Mouse (Mus musculus) liver, embryonic 13.5 days (tissue): Measurements from ENCODE around the gene Gpc1. TPM values are rescaled to one million over a fixed set of nuclear protein-coding genes. Genes with fewer than 3 reads are reported as not detected.

Experiments
- ATAC-seq: fragments of 200-750 bp; cut with Nextera tagmentation; 2 replicates; pipeline ENCODE4 v1.8.0; 2017; ENCODE audit warnings: low read depth, mild to moderate bottlenecking, moderate number of reproducible peaks, moderate library complexity
- DNase-seq: peaks from one replicate; pipeline ENCODE4 v3.0.0; 2022
- H3K27ac ChIP-seq: fragments of 300-500 bp; sonication (generic); 2 replicates; pipeline ENCODE4 v1.5.1; 2015; ENCODE audit warnings: moderate library complexity, mild to moderate bottlenecking, inconsistent platforms
- H3K27me3 ChIP-seq: fragments of 300-500 bp; sonication (generic); 2 replicates; pipeline ENCODE4 v1.6.1; 2015; ENCODE audit warnings: mild to moderate bottlenecking, inconsistent platforms
- H3K36me3 ChIP-seq: fragments of 300-500 bp; sonication (generic); 2 replicates; pipeline ENCODE4 v1.6.1; 2015; ENCODE audit warnings: mild to moderate bottlenecking, inconsistent platforms
- H3K4me1 ChIP-seq: fragments of 300-500 bp; sonication (generic); replicated peaks from 2 replicates; pipeline ENCODE4 v1.6.1; 2015; ENCODE audit warnings: inconsistent platforms
- H3K4me2 ChIP-seq: fragments of 300-500 bp; sonication (generic); 2 replicates; pipeline ENCODE4 v1.6.1; 2015; ENCODE audit warnings: inconsistent platforms, mild to moderate bottlenecking, moderate library complexity
- H3K4me3 ChIP-seq: fragments of 300-500 bp; sonication (generic); replicated peaks from 2 replicates; pipeline ENCODE4 v1.5.1; 2015; ENCODE audit warnings: mild to moderate bottlenecking, inconsistent platforms
- H3K9ac ChIP-seq: fragments of 300-500 bp; sonication (generic); 2 replicates; pipeline ENCODE4 v1.6.1; 2015; ENCODE audit warnings: mild to moderate bottlenecking, inconsistent platforms
- H3K9me3 ChIP-seq: fragments of 300-500 bp; sonication (generic); replicated peaks from 2 replicates; pipeline ENCODE4 v1.6.1; 2016; ENCODE audit warnings: inconsistent platforms
- WGBS: fragments of 180-500 bp; shearing (Covaris S2); methylation state at CpG from one replicate; pipeline ENCODE4 v1.1.7; 2015; ENCODE audit not compliant: insufficient replicate concordance; 5-methylcytosine and 5-hydroxymethylcytosine counted together
- polyA plus RNA-seq: library from polyadenylated mRNA; unstranded; fragments of >200 nt; fragmentation: Nextera tagmentation; extraction: Ambion mirVana; gene quantifications from 2 replicates; pipeline ENCODE4 v1.2.1, GENCODE M21; 2015

Gpc1 gene
- polyA plus RNA-seq, 1 experiment from 2014 or later, result 2.7 TPM

DNA sequence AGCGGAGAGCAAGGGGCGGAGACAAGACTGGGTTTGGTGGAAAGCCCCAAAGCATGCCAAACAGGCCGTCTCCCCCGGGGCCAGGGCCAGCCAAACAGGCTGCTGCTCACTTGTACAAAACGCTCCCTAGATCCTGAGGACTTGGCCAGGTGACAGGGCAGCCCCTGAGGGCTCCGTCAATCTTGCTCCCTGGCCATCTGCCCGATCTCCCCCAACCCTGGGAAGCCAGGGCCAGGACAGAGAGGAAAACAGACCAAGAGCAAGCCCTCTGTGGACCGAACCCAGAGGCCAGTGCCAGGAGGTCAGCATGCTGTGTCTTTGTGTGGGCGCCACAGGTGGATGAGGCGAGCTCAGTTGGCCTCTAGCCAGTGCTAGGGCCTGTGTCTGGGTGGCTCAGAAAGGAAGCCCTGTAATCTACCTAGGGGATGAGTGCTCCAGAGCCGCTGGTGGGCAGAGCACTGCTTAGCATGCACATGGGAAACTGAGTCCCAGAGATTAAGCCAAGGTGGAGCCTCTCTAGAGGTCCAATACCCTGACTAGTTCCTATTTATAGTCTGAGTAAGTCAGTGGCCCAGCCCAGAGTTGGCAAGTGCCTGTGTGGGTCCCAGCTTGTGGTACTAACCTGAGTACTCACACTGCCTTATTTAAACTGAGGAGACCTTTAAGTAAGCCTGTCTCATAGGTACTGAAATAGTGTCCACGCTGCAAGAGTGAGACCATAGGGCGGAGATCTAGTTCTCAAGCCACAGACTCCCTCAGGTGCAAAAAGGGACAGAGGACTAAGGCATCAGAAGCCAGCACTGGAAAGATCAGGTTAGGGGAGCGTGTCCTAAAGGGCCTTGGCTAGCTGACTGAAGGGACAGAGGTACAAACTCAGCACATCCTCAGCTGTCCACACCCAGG is 6.7 kb downstream of the Gpc1 start:
- no peak overlapping the region for H3K4me2 ChIP-seq
- peaks cover 13% of the 10 kb centered on the region for H3K27me3 ChIP-seq
- H3K36me3 ChIP-seq, result no peaks in the 10 kb centered on the region
- H3K9ac ChIP-seq, result no peak overlapping the region
- no peaks in the 10 kb centered on the region for H3K4me1 ChIP-seq
- no peaks in the 10 kb centered on the region for H3K9me3 ChIP-seq
- no peak for ATAC-seq
- no peak for DNase-seq
- H3K4me3 ChIP-seq, result no peak overlapping the region
- WGBS, result 60% methylated on average over 14 of the region's 14 CpGs
- no peak overlapping the region for H3K27ac ChIP-seq

GRCm38 (mm10) chr1:92839211-92839610 is 7.8 kb downstream of the Gpc1 start:
- ATAC-seq (no peak), DNase-seq (no peak)
- Histone ChIP-seq H3K4me3 (no peak overlapping the region), H3K9ac (no peak overlapping the region), H3K27ac (no peak overlapping the region), H3K4me1 (no peaks in the 10 kb centered on the region), H3K9me3 (no peaks in the 10 kb centered on the region), H3K4me2 (no peak overlapping the region), H3K36me3 (no peaks in the 10 kb centered on the region), H3K27me3 (peaks cover 3% of the 10 kb centered on the region; the same call in 1 of the 2 replicates)
- WGBS, result 61% methylated on average over 7 of the region's 7 CpGs

DNA sequence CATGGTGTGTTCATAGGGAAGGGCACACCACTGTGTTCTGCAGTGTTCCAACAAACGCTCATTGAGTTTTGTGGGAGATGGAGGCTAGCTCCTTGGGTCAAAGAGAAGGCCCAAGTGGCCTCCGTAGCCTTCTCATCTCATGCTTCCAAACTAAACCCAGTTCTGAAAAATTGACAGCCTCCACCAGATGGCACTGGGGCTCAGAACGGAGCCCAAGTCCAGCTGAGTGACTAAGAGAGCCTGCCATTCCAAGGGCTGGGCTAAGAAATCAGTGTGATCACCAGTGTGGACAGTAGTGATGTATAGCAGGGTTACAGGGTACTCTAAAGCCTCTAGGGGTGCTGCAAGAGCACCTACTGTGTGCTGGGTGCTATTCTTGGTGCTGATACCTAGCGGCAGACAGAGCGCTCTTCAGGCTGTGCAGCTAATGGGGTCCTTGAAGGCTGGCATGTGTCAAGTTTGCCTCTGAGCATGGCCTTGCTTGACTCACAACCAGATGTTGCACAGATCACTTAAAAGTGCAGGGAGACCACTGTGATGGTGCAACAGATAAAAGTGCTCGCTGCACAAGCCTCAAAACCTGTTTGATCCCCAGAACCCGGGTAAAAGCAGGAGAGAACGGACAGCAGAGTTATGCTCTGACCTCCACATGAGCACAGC is 8.9 kb downstream of the Gpc1 start:
- H3K9me3 ChIP-seq, result no peaks in the 10 kb centered on the region
- no peaks in the 10 kb centered on the region for H3K27me3 ChIP-seq
- 63% methylated on average over 8 of the region's 8 CpGs for WGBS
- H3K27ac ChIP-seq, result no peak overlapping the region
- H3K36me3 ChIP-seq, result no peaks in the 10 kb centered on the region
- DNase-seq (no peak), ATAC-seq (no peak)
- H3K4me2 ChIP-seq, result no peak overlapping the region
- no peak overlapping the region for H3K4me3 ChIP-seq
- H3K9ac ChIP-seq, result no peak overlapping the region
- H3K4me1 ChIP-seq, result no peaks in the 10 kb centered on the region

- H3K36me3 ChIP-seq, result no peaks in the 10 kb centered on the region
- ATAC-seq, result no peak
- 0 out of 2 replicates have a peak, but pooled peaks cover under 1% of the 10 kb centered on the region for H3K27me3 ChIP-seq
- no peak overlapping the region for H3K27ac ChIP-seq
- DNase-seq, result no peak
- H3K4me1 ChIP-seq, result no peaks in the 10 kb centered on the region
- H3K9ac ChIP-seq, result no peak overlapping the region
- H3K4me3 ChIP-seq, result no peak overlapping the region
- no peak overlapping the region for H3K4me2 ChIP-seq
- WGBS, result 31% methylated on average over 3 of the region's 3 CpGs
- H3K9me3 ChIP-seq, result no peaks in the 10 kb centered on the region
Measured at GRCm38 (mm10) chr1:92841427-92841826, 10.0 kb downstream of the Gpc1 start.

DNA sequence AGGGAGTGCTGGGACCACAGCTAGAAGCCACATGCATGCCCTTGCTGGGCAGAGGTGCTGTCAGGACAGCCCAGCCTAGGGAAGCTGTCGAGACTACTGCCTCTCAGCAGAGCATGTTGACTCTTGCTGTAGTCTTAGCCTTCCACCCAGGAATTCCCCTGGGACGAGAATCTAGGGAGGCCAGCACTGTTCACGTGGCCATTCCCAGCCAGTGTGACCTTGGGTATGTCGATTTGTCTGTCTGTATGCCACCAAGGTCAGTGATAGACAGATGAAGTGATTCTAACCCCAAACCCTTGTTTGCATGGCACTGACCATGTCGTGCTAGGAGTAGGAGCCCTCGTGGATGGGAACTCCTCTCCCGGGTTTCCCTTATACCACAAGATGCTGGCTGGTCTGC is 14.4 kb downstream of the Gpc1 start:
- ATAC-seq, result no peak
- WGBS, result 45% methylated on average over 7 of the region's 7 CpGs
- peaks cover 39% of the 10 kb centered on the region for H3K27me3 ChIP-seq

GRCm38 (mm10) chr1:92847873-92848839 is 16.7 kb downstream of the Gpc1 start:
- no peak overlapping the region for H3K9ac ChIP-seq
- no peaks in the 10 kb centered on the region for H3K36me3 ChIP-seq
- DNase-seq, result no peak
- ATAC-seq, result no peak
- H3K4me2 ChIP-seq, result peak overlapping the region; percentile 30; the same call in 1 of the 2 replicates
- WGBS, result 7% methylated on average over 41 of the region's 41 CpGs
- H3K27me3 ChIP-seq, result peaks cover 39% of the 10 kb centered on the region
- no peaks in the 10 kb centered on the region for H3K9me3 ChIP-seq
- 0 out of 2 replicates have a peak, but pooled peaks cover 3% of the 10 kb centered on the region for H3K4me1 ChIP-seq
- H3K27ac ChIP-seq, result no peak overlapping the region
- no peak overlapping the region for H3K4me3 ChIP-seq

More for the DNA sequence above, 14.4 kb downstream of the Gpc1 start:
- Histone ChIP-seq H3K9me3 (no peaks in the 10 kb centered on the region), H3K4me1 (0 out of 2 replicates have a peak, but pooled peaks cover 3% of the 10 kb centered on the region), H3K36me3 (no peaks in the 10 kb centered on the region), H3K4me2 (no peak overlapping the region), H3K27ac (no peak overlapping the region), H3K4me3 (no peak overlapping the region), H3K9ac (no peak overlapping the region)
- no peak for DNase-seq

DNA sequence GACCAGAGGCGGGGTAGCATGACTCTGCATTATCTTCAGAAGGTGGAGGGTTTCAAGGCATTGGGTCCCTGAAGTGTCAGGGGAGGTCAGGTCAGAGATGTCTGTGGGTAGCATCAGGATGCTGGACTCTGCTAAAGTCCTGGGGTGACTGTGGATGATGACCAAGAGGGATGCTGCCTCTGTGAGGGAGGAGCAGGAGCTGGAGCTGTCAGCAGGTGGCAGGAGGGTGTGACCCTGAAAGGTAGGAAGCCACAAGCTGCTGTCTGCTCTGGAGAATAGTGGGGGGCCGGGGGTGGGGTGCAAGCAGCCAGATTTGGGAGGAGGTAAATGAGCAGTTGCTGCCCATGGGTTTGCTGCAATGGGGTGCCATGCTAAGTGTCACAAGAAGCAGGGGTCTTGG is 18.0 kb downstream of the Gpc1 start:
- no peak for ATAC-seq
- Histone ChIP-seq H3K27me3 (peaks cover 39% of the 10 kb centered on the region), H3K4me2 (no peak overlapping the region), H3K36me3 (no peaks in the 10 kb centered on the region), H3K9ac (no peak overlapping the region), H3K4me3 (no peak overlapping the region), H3K4me1 (0 out of 2 replicates have a peak, but pooled peaks cover 3% of the 10 kb centered on the region), H3K27ac (no peak overlapping the region), H3K9me3 (no peaks in the 10 kb centered on the region)
- DNase-seq, result no peak
- WGBS, result 43% methylated on average over 2 of the region's 2 CpGs

DNA sequence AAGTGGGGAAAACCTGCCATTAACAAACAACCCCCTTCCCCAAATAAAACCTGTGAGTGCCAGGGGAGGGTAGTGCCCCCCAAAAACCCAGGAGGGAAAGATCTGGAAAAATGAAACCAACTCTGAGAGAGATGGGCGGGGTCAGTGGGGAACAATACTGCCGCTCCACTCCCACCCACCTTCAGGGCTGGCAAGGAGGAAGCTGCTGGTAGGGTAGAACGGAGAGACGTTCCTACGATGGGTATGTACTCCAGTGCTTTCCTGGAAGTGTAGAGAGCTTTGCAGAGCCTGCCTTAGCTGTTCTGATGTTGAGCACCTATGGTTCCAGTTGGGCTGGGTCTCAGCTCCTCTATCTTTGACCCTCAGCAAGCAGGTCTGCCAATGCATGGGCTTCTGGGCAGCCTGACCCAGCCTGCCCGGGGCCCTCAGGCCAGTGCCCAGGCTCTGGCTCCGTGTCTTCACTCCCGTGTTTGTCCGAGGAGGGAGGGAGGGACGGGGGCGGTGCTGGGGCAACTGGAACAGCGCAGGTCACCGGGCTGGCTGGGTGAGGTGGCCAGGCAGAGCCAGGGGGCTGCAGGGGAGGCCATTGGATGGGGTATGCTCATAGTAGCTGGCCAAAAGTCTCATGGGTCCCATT is 18.6 kb downstream of the Gpc1 start:
- H3K4me3 ChIP-seq, result no peak overlapping the region
- 41% methylated on average over 13 of the region's 13 CpGs for WGBS
- DNase-seq (no peak), ATAC-seq (no peak)
- H3K4me2 ChIP-seq, result no peak overlapping the region
- no peaks in the 10 kb centered on the region for H3K9me3 ChIP-seq
- 0 out of 2 replicates have a peak, but pooled peaks cover 3% of the 10 kb centered on the region for H3K4me1 ChIP-seq
- H3K36me3 ChIP-seq, result no peaks in the 10 kb centered on the region
- no peak overlapping the region for H3K9ac ChIP-seq
- peaks cover 39% of the 10 kb centered on the region for H3K27me3 ChIP-seq
- no peak overlapping the region for H3K27ac ChIP-seq

DNA sequence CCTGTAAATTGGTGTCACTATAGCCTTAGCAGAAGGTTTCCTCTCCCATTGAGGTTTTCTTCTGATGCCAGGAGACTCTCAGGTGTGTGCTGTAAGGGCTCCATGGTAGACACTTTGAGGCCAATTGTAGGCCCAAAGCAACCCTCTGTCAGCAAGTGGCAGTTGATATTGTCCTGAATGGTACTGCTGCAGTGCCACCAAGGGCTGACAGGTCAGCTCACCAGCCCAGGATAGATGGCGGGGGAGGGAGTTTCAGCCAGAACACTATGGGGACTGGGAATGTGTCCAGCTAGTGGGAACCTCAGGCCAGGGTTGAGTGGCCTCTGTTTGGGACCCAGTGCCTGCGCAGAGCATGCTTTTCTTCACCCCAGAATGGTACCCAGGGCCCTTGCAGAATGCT is 21.0 kb downstream of the Gpc1 start:
- 69% methylated on average over 2 of the region's 2 CpGs for WGBS
- Histone ChIP-seq H3K9me3 (no peaks in the 10 kb centered on the region), H3K4me1 (0 out of 2 replicates have a peak, but pooled peaks cover 3% of the 10 kb centered on the region)

DNA sequence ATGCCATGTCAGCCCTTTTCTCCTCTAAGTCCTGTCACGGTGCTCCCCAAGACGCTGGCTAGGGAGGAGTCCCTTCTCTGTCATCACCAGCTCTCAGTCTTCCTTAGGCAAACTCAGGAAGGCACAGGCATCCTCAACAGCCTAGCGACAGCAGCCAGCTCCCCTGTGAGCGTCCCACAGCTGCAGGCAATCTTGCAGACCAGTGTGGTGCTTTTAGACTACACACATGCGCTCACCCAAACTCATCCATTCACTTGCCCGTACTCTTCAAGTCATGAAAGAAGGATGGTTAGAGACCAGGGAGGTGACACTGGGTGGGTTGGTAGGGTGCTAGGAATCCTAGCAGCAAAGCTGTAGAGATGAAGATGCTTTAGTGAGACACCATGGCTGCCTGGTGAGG is 30.1 kb downstream of the Gpc1 start:
- H3K4me1 ChIP-seq, result no peaks in the 10 kb centered on the region
- 55% methylated on average over 6 of the region's 6 CpGs for WGBS
- H3K4me3 ChIP-seq, result no peak overlapping the region
- DNase-seq, result no peak
- H3K4me2 ChIP-seq, result no peak overlapping the region
- H3K9ac ChIP-seq, result no peak overlapping the region
- no peak overlapping the region for H3K27ac ChIP-seq
- no peaks in the 10 kb centered on the region for H3K9me3 ChIP-seq
- no peak for ATAC-seq
- H3K36me3 ChIP-seq, result no peaks in the 10 kb centered on the region
- no peaks in the 10 kb centered on the region for H3K27me3 ChIP-seq

More for the DNA sequence above, 21.0 kb downstream of the Gpc1 start:
- H3K9ac ChIP-seq, result no peak overlapping the region
- ATAC-seq (no peak), DNase-seq (no peak)
- H3K4me3 ChIP-seq, result no peak overlapping the region
- peaks cover 28% of the 10 kb centered on the region for H3K27me3 ChIP-seq
- no peaks in the 10 kb centered on the region for H3K36me3 ChIP-seq
- H3K27ac ChIP-seq, result no peak overlapping the region
- no peak overlapping the region for H3K4me2 ChIP-seq
